Mouse (Mus musculus) neural tube, embryonic 10.5 days (tissue): ENCODE results near the gene Olfr1123.
"Not testable (repeated sequence)": the region's sequence is repeated elsewhere in the genome, so short reads cannot be mapped to it uniquely, and the experiment has no call there.

Experiments used
- DNase-seq: peaks from one replicate; pipeline ENCODE4 v3.0.0-alpha.2; 2017; ENCODE audit warnings: low spot score; ENCODE audit errors: extremely low spot score

The Olfr1123 gene

DNA sequence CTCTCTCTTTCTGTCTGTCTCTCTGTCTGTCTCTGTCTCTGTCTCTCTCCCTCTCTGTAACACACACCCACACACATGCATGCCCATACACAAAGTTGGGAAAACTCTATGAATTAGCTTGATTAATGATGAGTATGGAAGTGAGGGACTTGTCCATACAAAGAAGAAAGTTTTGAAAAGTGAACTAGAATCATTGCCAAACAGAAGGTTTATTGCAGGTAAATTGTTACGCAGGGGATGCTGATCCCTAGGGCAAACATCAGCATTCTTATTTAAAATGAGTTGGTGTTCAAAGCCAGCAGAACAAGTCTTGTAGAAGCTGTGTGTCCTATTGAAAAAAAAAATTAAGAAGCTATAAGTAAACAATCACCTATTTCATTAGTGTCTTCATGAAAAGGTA, at the start of gene Olfr1123:
Gene Olfr1123, plus strand, starts transcription at position 301 of the 400 bp plus-strand sequence.
- no peak for DNase-seq

DNA sequence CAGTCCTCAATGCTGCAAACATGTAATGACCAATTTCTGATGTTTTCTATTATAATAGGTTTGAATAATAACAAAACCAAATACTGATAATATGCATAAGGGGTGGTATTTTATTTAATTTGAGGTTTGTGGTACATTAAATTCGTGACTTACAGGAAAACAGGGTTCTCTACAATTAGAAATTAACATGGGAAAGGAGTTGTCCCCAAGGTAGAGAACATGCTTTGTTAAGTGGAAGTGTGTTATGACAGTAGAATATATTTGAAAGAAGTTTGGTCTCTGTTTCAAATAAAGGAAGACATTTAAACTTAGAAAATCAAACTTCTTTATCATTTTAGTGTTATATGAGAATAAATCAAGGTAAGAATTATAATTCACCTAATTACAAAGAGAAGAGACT, 46.8 kb upstream of the Olfr1123 start, which contains the start of gene Olfr1121:
Gene Olfr1121, plus strand, starts transcription at position 301 of the 400 bp plus-strand sequence.
- no peak for DNase-seq

DNA sequence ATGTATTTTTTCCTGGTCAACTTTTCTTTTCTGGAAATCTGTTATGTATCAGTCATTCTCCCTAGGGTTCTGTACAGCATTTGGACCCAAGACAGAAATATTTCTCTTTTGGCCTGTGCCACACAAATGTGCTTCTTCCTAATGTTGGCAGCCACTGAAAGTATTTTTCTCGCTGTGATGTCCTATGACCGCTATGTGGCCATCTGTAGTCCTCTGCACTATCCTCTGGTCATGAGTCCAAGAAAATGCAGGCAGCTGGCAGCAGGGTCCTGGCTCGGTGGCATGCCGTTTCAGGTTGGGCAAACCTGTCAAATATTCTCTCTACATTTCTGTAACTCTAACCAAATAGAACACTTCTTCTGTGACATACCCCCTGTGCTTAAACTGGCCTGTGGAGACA, 44.7 kb upstream of the Olfr1123 start:
- DNase-seq = no peak

DNA sequence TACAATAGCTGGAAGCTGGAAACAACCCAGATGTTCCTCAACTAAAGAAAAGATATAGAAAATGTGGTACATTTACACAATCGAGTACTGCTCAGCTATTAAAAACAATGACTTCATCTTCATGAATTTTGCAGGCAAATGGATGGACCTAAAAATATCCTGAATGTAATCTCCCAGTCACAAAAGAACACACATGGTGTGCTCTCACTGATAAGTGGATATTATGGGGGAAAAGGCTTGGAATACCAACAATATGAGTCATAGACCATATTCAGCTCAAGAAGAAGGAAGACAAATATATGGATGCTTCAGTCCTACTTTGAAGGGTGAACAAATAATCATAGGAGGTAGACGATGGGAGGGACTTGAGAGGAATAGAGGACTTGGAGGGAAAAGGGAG, 32.5 kb upstream of the Olfr1123 start:
- DNase-seq = no peak

DNA sequence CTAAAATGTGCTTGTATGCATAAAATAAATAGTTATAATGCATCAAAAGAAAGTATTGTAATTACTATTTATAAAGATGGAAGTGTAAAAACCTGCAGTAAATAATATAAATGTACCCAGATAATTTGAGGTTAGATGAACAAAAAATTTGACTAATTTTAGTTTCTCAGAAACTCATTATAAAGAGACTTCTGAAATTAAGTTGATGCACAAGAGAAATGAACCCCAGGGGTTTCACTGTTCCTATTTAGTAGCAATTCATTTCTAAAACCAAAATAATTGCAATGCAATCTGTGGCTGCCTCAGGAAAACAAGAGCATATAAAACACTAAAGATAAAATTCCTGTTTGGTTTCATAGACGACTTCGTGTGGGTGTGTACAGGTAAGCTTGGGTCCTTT, 30.9 kb upstream of the Olfr1123 start, which contains the start of gene Olfr1122:
Gene Olfr1122, plus strand, starts transcription at position 301 of the 400 bp plus-strand sequence.
- DNase-seq = no peak

DNA sequence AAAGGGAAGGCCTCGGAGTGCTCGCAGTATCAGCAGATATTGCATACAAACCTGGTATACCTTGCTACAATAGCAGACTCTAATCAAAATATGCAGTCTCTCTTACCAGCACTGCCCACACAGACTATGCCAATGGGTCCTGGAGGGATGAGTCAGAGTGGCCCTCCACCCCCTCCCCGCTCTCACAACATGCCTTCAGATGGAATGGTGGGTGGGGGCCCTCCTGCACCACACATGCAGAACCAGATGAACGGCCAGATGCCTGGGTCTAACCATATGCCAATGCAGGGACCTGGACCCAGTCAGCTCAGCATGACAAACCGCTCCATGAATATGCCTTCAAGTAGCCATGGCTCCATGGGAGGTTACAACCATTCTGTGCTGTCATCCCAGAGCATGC, 22.8 kb upstream of the Olfr1123 start:
- not testable (repeated sequence) for DNase-seq

DNA sequence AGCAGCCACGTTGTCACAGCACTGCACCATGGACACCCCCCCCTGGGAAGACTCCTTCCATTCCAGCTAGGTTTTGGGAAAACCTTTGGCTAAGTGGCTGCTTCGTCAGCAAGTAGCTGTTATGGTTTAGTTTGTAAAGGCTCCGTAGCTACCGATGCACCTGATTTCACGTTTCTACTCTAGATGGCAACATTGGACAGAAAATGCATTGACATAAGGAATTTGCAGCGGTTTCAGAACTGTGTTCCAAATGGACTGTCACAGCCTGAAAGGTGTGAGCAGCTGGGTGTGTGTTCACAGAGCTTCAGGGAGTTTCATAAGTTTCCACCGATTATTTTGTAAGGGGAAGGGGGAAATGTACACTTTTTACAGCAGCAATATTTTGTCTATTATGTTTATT, 21.7 kb upstream of the Olfr1123 start:
- not testable (repeated sequence) for DNase-seq

DNA sequence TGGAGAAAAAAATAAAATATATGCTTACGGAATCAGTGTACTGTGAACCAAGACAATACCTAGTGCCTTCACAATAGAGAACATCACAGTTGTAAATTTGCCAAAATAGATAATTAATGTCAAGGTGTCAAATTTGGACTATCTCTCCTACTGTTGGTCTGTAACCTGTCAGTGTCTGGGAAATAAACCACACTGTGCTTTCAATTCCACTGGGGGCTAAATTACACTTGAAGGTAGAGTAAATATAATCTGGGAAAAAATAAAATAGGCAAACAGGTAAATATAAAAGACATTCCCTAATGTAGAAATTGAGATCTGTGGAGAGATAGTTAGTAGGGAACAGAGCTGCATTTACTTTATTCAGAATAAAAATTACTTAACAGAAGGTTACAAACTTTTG, 13.5 kb downstream of the Olfr1123 start, which contains the start of gene Olfr1124:
Gene Olfr1124, plus strand, starts transcription at position 301 of the 400 bp plus-strand sequence.
- no peak for DNase-seq

DNA sequence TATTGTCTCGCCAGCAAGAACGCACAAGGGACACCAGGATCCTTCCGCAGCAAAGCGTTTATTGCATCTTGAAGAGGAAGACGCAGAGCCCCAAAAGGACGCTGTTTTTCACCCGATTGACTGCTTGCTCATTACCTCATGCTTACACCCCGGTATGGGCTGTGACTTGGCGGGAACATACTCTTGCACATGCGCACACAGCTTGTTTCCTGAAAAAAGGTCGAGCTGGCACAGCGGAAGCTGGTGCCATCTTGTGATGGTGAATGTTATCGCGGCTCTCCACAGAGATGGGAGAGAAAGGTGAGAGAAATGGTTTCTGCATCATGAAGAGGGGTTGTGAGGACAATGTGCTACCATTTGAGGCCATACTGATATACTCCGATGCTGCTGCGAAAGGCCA, 21.3 kb downstream of the Olfr1123 start:
- DNase-seq = no peak

DNA sequence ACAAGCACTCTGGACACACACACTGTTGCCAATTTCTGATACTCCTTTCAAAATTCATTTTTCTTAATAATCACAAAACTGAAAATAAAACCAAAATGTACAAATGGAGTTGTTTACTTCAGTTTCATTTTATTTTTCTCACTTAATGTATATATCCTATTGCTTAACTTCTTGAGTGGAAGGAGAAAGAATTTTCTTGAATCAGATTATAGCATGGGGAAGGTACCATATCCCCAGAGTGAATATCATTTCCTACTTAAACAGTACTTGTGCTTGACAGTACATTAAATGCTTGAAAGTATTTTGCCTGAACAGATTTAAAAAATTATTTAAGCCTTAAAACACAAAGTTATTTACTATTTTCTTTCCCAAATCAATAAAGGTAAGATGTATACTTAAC, 37.2 kb downstream of the Olfr1123 start, which contains the start of gene Olfr1126:
Gene Olfr1126, plus strand, starts transcription at position 301 of the 400 bp plus-strand sequence.
- no peak for DNase-seq

DNA sequence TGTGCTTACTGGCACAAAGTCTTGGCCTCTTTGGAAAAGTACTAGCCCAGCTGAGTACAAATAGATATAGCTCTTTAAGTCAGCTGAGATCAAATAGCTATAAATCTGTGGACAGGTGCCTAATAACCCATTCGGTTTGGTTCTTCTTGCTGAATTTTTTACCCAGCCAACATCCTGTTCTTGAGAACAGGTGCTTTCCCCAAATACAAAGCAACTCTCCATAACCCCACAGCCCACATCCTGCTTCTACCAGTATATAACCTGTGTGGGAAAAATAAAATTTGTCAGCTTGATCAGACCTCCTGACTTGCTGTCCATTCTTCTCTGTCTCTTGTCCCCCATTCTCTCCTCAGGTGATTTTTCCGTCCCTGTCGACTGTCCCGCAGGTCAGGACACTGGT, 45.3 kb downstream of the Olfr1123 start:
- no peak for DNase-seq
